Mouse (Mus musculus) central nervous system, embryonic 14 days (tissue): ENCODE measurements around the gene Mypn. TPM values are rescaled to one million over a fixed set of nuclear protein-coding genes. Genes with fewer than 3 reads are reported as not detected.

Source experiments
- polyA plus RNA-seq: library from polyadenylated mRNA; depleted of rRNA; stranded (reverse); fragments of >200 nt; gene quantifications from 2 replicates; pipeline ENCODE4 v1.2.3, GENCODE M21; 2012; rRNA removed

The Mypn gene
- 0.26 and 1.1 TPM in 2 replicates for polyA plus RNA-seq

GRCm38 (mm10) chr10:63203728-63204127 is at the start of gene Mypn:
TSS of gene Mypn (minus strand) at chr10:63203952.

GRCm38 (mm10) chr10:63243493-63244054 is 39.8 kb upstream of the Mypn start, which contains the start of gene Herc4:
TSS of gene Herc4 (plus strand) at chr10:63243810.

GRCm38 (mm10) chr10:63099521-63099920 is 104.2 kb downstream of the Mypn start, which contains the start of gene Atoh7:
TSS of gene Atoh7 (plus strand) at chr10:63099651.

Other genes with a start within 250 kb of the Mypn start
- 41.5 and 42.2 TPM in 2 replicates for gene Rufy2, start 223.7 kb downstream of the Mypn start, polyA plus RNA-seq
- gene Hnrnph3, start 179.7 kb downstream of the Mypn start, polyA plus RNA-seq: 191 and 199 TPM in 2 replicates
- gene Pbld2, start 179.6 kb downstream of the Mypn start, polyA plus RNA-seq: 2.4 and 2.7 TPM in 2 replicates
- gene Pbld1, start 143.8 kb downstream of the Mypn start, polyA plus RNA-seq: 0.27 and 0.51 TPM in 2 replicates
- 2.1 and 3.0 TPM in 2 replicates for gene Atoh7, start 104.3 kb downstream of the Mypn start, polyA plus RNA-seq
- 39.3 and 42.4 TPM in 2 replicates for gene Herc4, start 39.9 kb upstream of the Mypn start, polyA plus RNA-seq
- gene Sirt1, start 177.8 kb upstream of the Mypn start, polyA plus RNA-seq: 17.9 and 18.2 TPM in 2 replicates
- 10.5 and 12.3 TPM in 2 replicates for gene Dnajc12, start 178.5 kb upstream of the Mypn start, polyA plus RNA-seq
- gene Gm7075, start 217.8 kb upstream of the Mypn start, polyA plus RNA-seq: not detected in 2 replicates
- 0.38 and 0.42 TPM in 2 replicates for gene Ctnna3, start 226.1 kb upstream of the Mypn start, polyA plus RNA-seq